Mouse (Mus musculus): ENCODE measurements around the gene Tbrg4.
A peak's percentile ranks its signal among the peaks of the same experiment; 100 is the strongest.

GRCm38 (mm10) chr11:6586660-6587059, 39.2 kb downstream of the Tbrg4 start:
- TF ChIP-seq HCFC1 (IDR thresholded peaks at IDR 0.05; ENCODE audit: low read depth, low read length), result peak; percentile 62; the same call in 1 of the 2 replicates
- TF ChIP-seq MAX (IDR thresholded peaks at IDR 0.05; ENCODE audit: low read length), result peak; percentile 28; the same call in 1 of the 2 replicates
- TF ChIP-seq CTCF (IDR thresholded peaks at IDR 0.05 in 2 of 3, conservative IDR thresholded peaks at IDR 0.05 in 1 of 3; ENCODE audit: control insufficient read depth in 1 of 3, insufficient read depth in 1 of 3, low read depth in 2 of 3, low read length in 3 of 3, poor library complexity in 1 of 3, severe bottlenecking in 1 of 3), result peak in 2 of 3 experiments; percentile 24 to 68; a peak in 3 of 6 replicates
- peak; percentile 83 to 88; a peak in 3 of 4 replicates for TF ChIP-seq EP300 (IDR thresholded peaks at IDR 0.05; ENCODE audit: low read depth in 1 of 2, low read length in 2 of 2)
- no peak for TF ChIP-seq MAZ (IDR thresholded peaks at IDR 0.05; ENCODE audit: low read depth, low read length)
- TF ChIP-seq TCF12 (IDR thresholded peaks at IDR 0.05; ENCODE audit: low read depth, low read length), result peak; percentile 70
- peak; percentile 89 for TF ChIP-seq ELF1 (IDR thresholded peaks at IDR 0.05; ENCODE audit: low read depth, low read length)
- TF ChIP-seq BHLHE40 (IDR thresholded peaks at IDR 0.05; ENCODE audit: borderline replicate concordance, low read depth, low read length), result no peak
- no peak for TF ChIP-seq POLR2A (IDR thresholded peaks at IDR 0.05; ENCODE audit: control insufficient read depth in 1 of 2, insufficient read depth in 1 of 2, low read depth in 1 of 2, low read length in 2 of 2, poor library complexity in 1 of 2)
- TF ChIP-seq ZKSCAN1 (IDR thresholded peaks at IDR 0.05; ENCODE audit: low read depth, low read length), result no peak
- TF ChIP-seq TBP (IDR thresholded peaks at IDR 0.05; ENCODE audit: low read depth, low read length), result no peak
- peak; percentile 80 for TF ChIP-seq ETS1 (IDR thresholded peaks at IDR 0.05; ENCODE audit: low read depth, low read length)
- no peak for TF ChIP-seq JUND (IDR thresholded peaks at IDR 0.05; ENCODE audit: low read depth, low read length)
- peak; percentile 65; the same call in 1 of the 2 replicates for TF ChIP-seq GATA1 (IDR thresholded peaks at IDR 0.05; ENCODE audit: low read depth, low read length)
